ENCODE assay signal across 7 mouse cellular contexts in the genomic region with DNA sequence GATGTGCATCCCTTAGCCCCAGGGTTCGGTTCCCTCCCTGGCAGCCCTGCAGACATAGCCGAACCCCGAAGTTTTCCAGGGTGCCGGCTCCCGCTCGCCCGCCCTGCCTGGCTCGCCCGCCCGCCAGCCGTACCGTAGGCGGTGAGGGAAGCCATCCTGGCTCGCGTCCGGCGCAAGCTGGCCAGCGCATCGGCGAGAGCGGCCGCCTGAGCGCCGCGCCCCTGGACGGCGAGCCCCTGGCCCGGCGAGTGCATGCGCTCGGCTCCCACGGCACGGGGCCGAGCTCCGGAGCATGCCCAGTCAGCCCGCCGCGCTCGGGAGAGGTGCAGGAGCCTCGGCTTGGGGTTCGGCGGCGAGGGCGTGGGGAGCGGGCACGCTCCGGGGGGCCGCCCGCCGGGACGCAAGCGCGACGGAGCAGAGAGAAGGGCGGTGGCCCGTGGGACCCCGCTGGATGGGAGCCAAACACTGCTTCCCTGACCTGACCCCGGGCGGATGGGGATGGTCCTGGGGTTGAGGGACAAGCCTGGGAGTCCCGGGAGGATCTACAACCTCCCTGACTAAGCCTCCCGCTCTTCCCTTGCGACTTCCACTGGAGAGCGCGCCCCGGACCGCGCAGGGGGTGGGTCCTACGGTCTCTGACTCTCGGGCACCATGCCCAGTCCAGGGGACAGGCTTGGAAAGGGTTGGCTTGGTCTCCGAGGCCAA. TPM values are rescaled to one million over a fixed set of nuclear protein-coding genes. Genes with fewer than 3 reads are reported as not detected.
DNase-seq lines count a peak whose midpoint lies in the region; ATAC-seq lines count a peak whose summit lies in the region.

A gene (minus strand): TSS at position 272 of the 705 bp plus-strand sequence.

- peak within 1 kb of the TSS; percentile 75 for H3K9ac ChIP-seq in hindbrain, embryonic 16.5 days (ENCODE audit: low read depth, low read length)
- H3K9ac ChIP-seq in midbrain, embryonic 14.5 days (replicated peaks; ENCODE audit: low read length), result peak within 1 kb of the TSS; percentile 57

- peak within 1 kb of the TSS; percentile 87 for H3K4me2 ChIP-seq in hindbrain, embryonic 16.5 days (ENCODE audit: low read length)
- peak within 1 kb of the TSS; percentile 86 for H3K4me2 ChIP-seq in midbrain, embryonic 14.5 days (ENCODE audit: low read length)

- H3K4me3 ChIP-seq in hindbrain, embryonic 16.5 days (ENCODE audit: low read length), result peak within 1 kb of the TSS; percentile 63
- peak within 1 kb of the TSS; percentile 55 for H3K4me3 ChIP-seq in midbrain, embryonic 14.5 days (replicated peaks; ENCODE audit: low read depth, low read length)

- H3K4me1 ChIP-seq in hindbrain, embryonic 16.5 days (ENCODE audit: control insufficient read depth, insufficient read depth, low read depth, low read length), result peaks cover 5% of the 10 kb centered on the region
- H3K4me1 ChIP-seq in midbrain, embryonic 14.5 days (ENCODE audit: control insufficient read depth, insufficient read depth, low read length), result peaks cover 4% of the 10 kb centered on the region; the same call in 1 of the 2 replicates

- peak; percentile 25 to 74 for DNase-seq in adrenal gland, adult (ENCODE audit: inconsistent age in 2 of 2, low spot score in 1 of 2)
- DNase-seq in cerebellum, postnatal 36 days, result peak; percentile 22 to 40
- peak; percentile 49 for DNase-seq in gastrocnemius, postnatal 10 days
- peak in 1 of 2 experiments; percentile 31 for DNase-seq in left cerebral cortex, postnatal 14 days (ENCODE audit: low spot score in 2 of 2)
- DNase-seq in midbrain, embryonic 14.5 days, result peak; percentile 62
- peak; percentile 65 for DNase-seq in testis, postnatal 10 days (ENCODE audit: low spot score)

- under 1% methylated on average over 64 of the region's 70 CpGs for WGBS in hindbrain, embryonic 16.5 days
- under 1% methylated on average over 66 of the region's 70 CpGs for WGBS in midbrain, embryonic 14.5 days

- H3K36me3 ChIP-seq in hindbrain, embryonic 16.5 days (ENCODE audit: control insufficient read depth, insufficient read depth, low read length), result no peaks in the 10 kb centered on the region
- no peaks in the 10 kb centered on the region for H3K36me3 ChIP-seq in midbrain, embryonic 14.5 days (ENCODE audit: control insufficient read depth, insufficient read depth, low read length)

- H3K27ac ChIP-seq in hindbrain, embryonic 16.5 days (ENCODE audit: low read depth, low read length), result no peak within 1 kb of the TSS
- no peak within 1 kb of the TSS for H3K27ac ChIP-seq in midbrain, embryonic 14.5 days (replicated peaks; ENCODE audit: low read depth, low read length)

- peaks cover 10% of the 10 kb centered on the region for H3K27me3 ChIP-seq in hindbrain, embryonic 16.5 days (replicated peaks; ENCODE audit: control insufficient read depth, insufficient read depth, low read length)
- peaks cover 27% of the 10 kb centered on the region for H3K27me3 ChIP-seq in midbrain, embryonic 14.5 days (ENCODE audit: control insufficient read depth, insufficient read depth, low read length)

- intact Hi-C loops in left cerebral cortex, postnatal 14 days (cut with DNase I), result no loop called here

- ATAC-seq in hindbrain, embryonic 16.5 days, result peak; percentile 92
- ATAC-seq in midbrain, embryonic 14.5 days (ENCODE audit: low FRiP score, low TSS enrichment), result peak; percentile 66

- H3K9me3 ChIP-seq in hindbrain, embryonic 16.5 days (ENCODE audit: control insufficient read depth, low read length), result no peaks in the 10 kb centered on the region
- H3K9me3 ChIP-seq in midbrain, embryonic 14.5 days (ENCODE audit: control insufficient read depth, low read length), result no peaks in the 10 kb centered on the region

RNA-seq across cellular contexts. Expression of the gene that starts here (rescaled TPM):
- total RNA-seq in gastrocnemius, postnatal 10 days (2021), result 1 to 10 TPM; 1.1 to 2.2 TPM
- polyA plus RNA-seq in hindbrain, embryonic 16.5 days (2015; fragmentation: Nextera tagmentation; extraction: Ambion mirVana), result 10.6 and 11.9 TPM in 2 replicates
- total RNA-seq in left cerebral cortex, postnatal 14 days (2021), result 10 to 100 TPM; 18.7 to 23.1 TPM
- 7.8 and 8.9 TPM in 2 replicates for polyA plus RNA-seq in midbrain, embryonic 14.5 days (2014; fragmentation: Nextera tagmentation; extraction: Ambion mirVana)

Comparison
In these comparisons a context has a peak if more than half of its experiments do, and no peak if none do; other contexts are left out.
1. RNA of the gene that starts here (total RNA-seq): 18.7 to 23.1 TPM in left cerebral cortex, postnatal 14 days; 1.1 to 2.2 TPM in gastrocnemius, postnatal 10 days; every median in the first group is over 4 times any median in the second.